8 mouse cellular contexts compared by ENCODE assay signal in the genomic region with DNA sequence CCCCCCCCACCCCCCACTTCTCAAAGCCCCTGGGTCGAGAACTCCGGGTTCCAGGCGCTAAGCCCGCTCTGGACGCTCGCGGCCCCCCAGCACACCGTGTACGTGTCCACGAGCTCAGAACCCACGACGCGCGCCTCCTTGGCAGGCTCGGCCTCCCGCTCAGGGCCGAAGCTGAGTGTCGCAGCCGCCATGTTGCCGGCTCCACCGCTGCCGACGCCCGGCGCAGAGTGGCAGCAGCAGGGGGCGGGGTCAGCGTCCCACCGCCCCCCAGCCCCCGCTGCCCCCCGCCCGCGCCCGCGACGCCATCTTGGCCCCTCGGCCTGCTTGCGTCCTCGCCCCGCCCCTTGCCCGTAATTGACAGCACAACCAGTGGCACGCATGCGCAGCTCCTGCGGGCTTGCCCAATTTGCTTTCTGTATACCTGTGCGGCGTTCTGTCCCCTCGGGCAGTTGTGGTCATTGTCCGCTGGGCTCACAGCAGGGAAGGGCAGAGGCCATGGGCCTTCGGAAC. TPM values are rescaled to one million over a fixed set of nuclear protein-coding genes. Genes with fewer than 3 reads are reported as not detected.
DNase-seq lines count a peak whose midpoint lies in the region; ATAC-seq lines count a peak whose summit lies in the region.

No protein-coding gene starts in this region.

- WGBS in embryonic facial prominence, embryonic 11.5 days, result under 1% methylated on average over 48 of the region's 48 CpGs
- whole genome bisulfite sequencing in limb, embryonic 10.5 days, result under 1% methylated on average over 47 of the region's 48 CpGs
- WGBS in midbrain, embryonic 12.5 days, result under 1% methylated on average over 44 of the region's 48 CpGs

- no peaks in the 10 kb centered on the region for H3K9me3 ChIP-seq in embryonic facial prominence, embryonic 11.5 days (replicated peaks; ENCODE audit: control insufficient read depth, low read length)
- H3K9me3 ChIP-seq in limb, embryonic 10.5 days (replicated peaks), result no peaks in the 10 kb centered on the region
- no peaks in the 10 kb centered on the region for H3K9me3 ChIP-seq in midbrain, embryonic 12.5 days

- peaks cover 15% of the 10 kb centered on the region for H3K36me3 ChIP-seq in embryonic facial prominence, embryonic 11.5 days (replicated peaks; ENCODE audit: control insufficient read depth, insufficient read depth, low read depth, low read length)
- peaks cover 36% of the 10 kb centered on the region for H3K36me3 ChIP-seq in limb, embryonic 10.5 days
- peaks cover 30% of the 10 kb centered on the region for H3K36me3 ChIP-seq in midbrain, embryonic 12.5 days

- peak; percentile 60 for ATAC-seq in embryonic facial prominence, embryonic 11.5 days (replicated peaks; ENCODE audit: insufficient number of reproducible peaks, low FRiP score, low TSS enrichment, low read depth)
- peak; percentile 69 for ATAC-seq in midbrain, embryonic 12.5 days (ENCODE audit: low FRiP score, low read depth)

- peak; percentile 83 for DNase-seq in 3134 (ENCODE audit: extremely low read depth, insufficient read length, low spot score)
- DNase-seq in adrenal gland, postnatal 25 days, result peak; percentile 98
- peak; percentile 96 for DNase-seq in embryonic facial prominence, embryonic 11.5 days (ENCODE audit: low spot score)
- peak; percentile 96 to 98 for DNase-seq in heart, adult 18-20 months
- DNase-seq in kidney, adult 18-20 months, result peak; percentile 96
- peak; percentile 99 for DNase-seq in limb, embryonic 10.5 days (ENCODE audit: low spot score)
- DNase-seq in skeletal muscle tissue, adult 2 months (ENCODE audit: low read depth, low spot score), result peak; percentile 95

- H3K4me1 ChIP-seq in embryonic facial prominence, embryonic 11.5 days (ENCODE audit: control insufficient read depth, insufficient read depth, low read length), result peaks cover 4% of the 10 kb centered on the region; the same call in 1 of the 2 replicates
- peaks cover 21% of the 10 kb centered on the region for H3K4me1 ChIP-seq in limb, embryonic 10.5 days
- H3K4me1 ChIP-seq in midbrain, embryonic 12.5 days, result peaks cover 23% of the 10 kb centered on the region

- peak overlapping the region; percentile 74 for H3K4me3 ChIP-seq in embryonic facial prominence, embryonic 11.5 days (ENCODE audit: low read depth, low read length)
- H3K4me3 ChIP-seq in limb, embryonic 10.5 days, result peak overlapping the region; percentile 85
- peak overlapping the region; percentile 81 for H3K4me3 ChIP-seq in midbrain, embryonic 12.5 days

- H3K9ac ChIP-seq in embryonic facial prominence, embryonic 11.5 days (replicated peaks; ENCODE audit: low read length), result peak overlapping the region; percentile 93
- H3K9ac ChIP-seq in midbrain, embryonic 12.5 days (replicated peaks), result peak overlapping the region; percentile 93

- H3K27ac ChIP-seq in embryonic facial prominence, embryonic 11.5 days (replicated peaks; ENCODE audit: low read depth, low read length), result peak overlapping the region; percentile 63
- peak overlapping the region; percentile 97 for H3K27ac ChIP-seq in limb, embryonic 10.5 days
- H3K27ac ChIP-seq in midbrain, embryonic 12.5 days (replicated peaks), result peak overlapping the region; percentile 83

- H3K4me2 ChIP-seq in embryonic facial prominence, embryonic 11.5 days (ENCODE audit: low read depth, low read length), result peak overlapping the region; percentile 87
- H3K4me2 ChIP-seq in midbrain, embryonic 12.5 days (replicated peaks), result peak overlapping the region; percentile 98

- no peaks in the 10 kb centered on the region for H3K27me3 ChIP-seq in embryonic facial prominence, embryonic 11.5 days (ENCODE audit: control insufficient read depth, insufficient read depth, low read length)
- H3K27me3 ChIP-seq in limb, embryonic 10.5 days (ENCODE audit: low read depth, poor library complexity, severe bottlenecking), result no peaks in the 10 kb centered on the region
- no peaks in the 10 kb centered on the region for H3K27me3 ChIP-seq in midbrain, embryonic 12.5 days

RNA-seq across cellular contexts. Expression of gene Tnnc1, which starts 1.6 kb away (rescaled TPM):
- total RNA-seq in adrenal gland, postnatal 25 days (2021), result 1.9 TPM in 1 of 2 replicates, not detected in the other
- polyA plus RNA-seq in embryonic facial prominence, embryonic 11.5 days (2014; fragmentation: Nextera tagmentation; extraction: Ambion mirVana), result 10.0 and 25.3 TPM in 2 replicates
- 1,000 to 10,000 TPM; 5,748 to 6,764 TPM for total RNA-seq in heart, adult 18-20 months (2021)
- 2.7 and 3.8 TPM in 2 replicates for polyA plus RNA-seq in limb, embryonic 10.5 days (2016; fragmentation: Nextera tagmentation; extraction: Ambion mirVana)
- 1.9 and 3.0 TPM in 2 replicates for polyA plus RNA-seq in midbrain, embryonic 12.5 days (2016; fragmentation: Nextera tagmentation; extraction: Ambion mirVana)

RNA-seq across cellular contexts. Expression of gene Nisch, which starts 10.2 kb away (rescaled TPM):
- 393 and 398 TPM in 2 replicates for total RNA-seq in adrenal gland, postnatal 25 days (2021)
- 270 and 277 TPM in 2 replicates for polyA plus RNA-seq in embryonic facial prominence, embryonic 11.5 days (2014; fragmentation: Nextera tagmentation; extraction: Ambion mirVana)
- 100 to 1,000 TPM; 118 to 119 TPM for total RNA-seq in heart, adult 18-20 months (2021)
- 491 and 543 TPM in 2 replicates for polyA plus RNA-seq in limb, embryonic 10.5 days (2016; fragmentation: Nextera tagmentation; extraction: Ambion mirVana)
- polyA plus RNA-seq in midbrain, embryonic 12.5 days (2016; fragmentation: Nextera tagmentation; extraction: Ambion mirVana), result 463 and 480 TPM in 2 replicates

RNA-seq across cellular contexts. Expression of gene Sema3g, which starts 11.1 kb away (rescaled TPM):
- total RNA-seq in adrenal gland, postnatal 25 days (2021), result 6.3 and 7.5 TPM in 2 replicates
- polyA plus RNA-seq in embryonic facial prominence, embryonic 11.5 days (2014; fragmentation: Nextera tagmentation; extraction: Ambion mirVana), result 0.21 and 0.24 TPM in 2 replicates
- total RNA-seq in heart, adult 18-20 months (2021), result 10 to 100 TPM; 13.5 to 15.7 TPM
- polyA plus RNA-seq in limb, embryonic 10.5 days (2016; fragmentation: Nextera tagmentation; extraction: Ambion mirVana), result 0.51 and 0.73 TPM in 2 replicates
- 0.69 and 1.1 TPM in 2 replicates for polyA plus RNA-seq in midbrain, embryonic 12.5 days (2016; fragmentation: Nextera tagmentation; extraction: Ambion mirVana)

RNA-seq across cellular contexts. Expression of gene Stab1, which starts 38.1 kb away (rescaled TPM):
- total RNA-seq in adrenal gland, postnatal 25 days (2021), result 62.2 and 79.5 TPM in 2 replicates
- polyA plus RNA-seq in embryonic facial prominence, embryonic 11.5 days (2014; fragmentation: Nextera tagmentation; extraction: Ambion mirVana), result 19.8 and 23.6 TPM in 2 replicates
- total RNA-seq in heart, adult 18-20 months (2021), result 10 to 100 TPM; 63.2 to 64.1 TPM
- 14.2 and 14.5 TPM in 2 replicates for polyA plus RNA-seq in limb, embryonic 10.5 days (2016; fragmentation: Nextera tagmentation; extraction: Ambion mirVana)
- 39.7 and 40.3 TPM in 2 replicates for polyA plus RNA-seq in midbrain, embryonic 12.5 days (2016; fragmentation: Nextera tagmentation; extraction: Ambion mirVana)

RNA-seq across cellular contexts. Expression of gene Phf7, which starts 44.6 kb away (rescaled TPM):
- total RNA-seq in adrenal gland, postnatal 25 days (2021), result 7.6 and 11.0 TPM in 2 replicates
- polyA plus RNA-seq in embryonic facial prominence, embryonic 11.5 days (2014; fragmentation: Nextera tagmentation; extraction: Ambion mirVana), result 12.5 and 14.2 TPM in 2 replicates
- 1 to 10 TPM; 4.2 to 5.1 TPM for total RNA-seq in heart, adult 18-20 months (2021)
- 11.3 and 11.7 TPM in 2 replicates for polyA plus RNA-seq in limb, embryonic 10.5 days (2016; fragmentation: Nextera tagmentation; extraction: Ambion mirVana)
- polyA plus RNA-seq in midbrain, embryonic 12.5 days (2016; fragmentation: Nextera tagmentation; extraction: Ambion mirVana), result 12.0 and 12.2 TPM in 2 replicates

Comparison
In these comparisons a context has a peak if more than half of its experiments do, and no peak if none do; other contexts are left out.
1. Peak in every context shown above with its lines: DNase-seq, ATAC-seq, H3K4me3 ChIP-seq and H3K27ac ChIP-seq.